Mouse (Mus musculus) testis, postnatal 14 days (tissue): ENCODE data around the gene Csnk1e.

Source experiments
- DNase-seq: peaks from one replicate; pipeline ENCODE4 v3.0.0; 2021; ENCODE audit warnings: low spot score

Gene Csnk1e

DNA sequence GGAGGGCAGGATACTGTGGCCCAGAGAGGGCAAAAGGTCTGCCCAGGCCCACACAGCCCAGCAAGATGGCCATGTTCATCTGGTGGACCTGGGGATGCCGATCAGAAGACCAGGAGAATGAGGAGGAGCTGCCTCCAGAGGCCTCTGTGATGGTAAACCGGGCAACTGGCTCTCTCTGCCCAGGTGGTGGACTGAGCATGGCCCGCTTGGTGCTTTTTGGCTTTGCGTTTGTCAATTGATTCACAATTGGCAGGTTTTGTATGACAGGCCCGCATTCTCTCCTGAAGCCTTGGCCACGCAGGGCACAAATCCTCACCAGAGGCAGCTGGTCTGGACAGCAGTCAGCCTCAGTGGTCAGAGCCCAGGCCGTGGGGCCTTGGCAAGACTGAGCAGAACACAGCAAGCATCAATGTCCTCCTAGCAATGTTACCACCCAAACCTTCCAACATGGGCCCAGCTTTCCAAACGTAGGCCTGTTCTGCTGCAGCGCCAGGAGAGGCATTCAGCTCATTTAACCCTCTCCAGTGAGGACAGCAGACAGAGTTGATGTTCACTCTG, 12.3 kb downstream of the Csnk1e start:
- no peak for DNase-seq

- no peak for DNase-seq
Measured at GRCm38 (mm10) chr15:79442257-79442611, 13.1 kb downstream of the Csnk1e start.

DNA sequence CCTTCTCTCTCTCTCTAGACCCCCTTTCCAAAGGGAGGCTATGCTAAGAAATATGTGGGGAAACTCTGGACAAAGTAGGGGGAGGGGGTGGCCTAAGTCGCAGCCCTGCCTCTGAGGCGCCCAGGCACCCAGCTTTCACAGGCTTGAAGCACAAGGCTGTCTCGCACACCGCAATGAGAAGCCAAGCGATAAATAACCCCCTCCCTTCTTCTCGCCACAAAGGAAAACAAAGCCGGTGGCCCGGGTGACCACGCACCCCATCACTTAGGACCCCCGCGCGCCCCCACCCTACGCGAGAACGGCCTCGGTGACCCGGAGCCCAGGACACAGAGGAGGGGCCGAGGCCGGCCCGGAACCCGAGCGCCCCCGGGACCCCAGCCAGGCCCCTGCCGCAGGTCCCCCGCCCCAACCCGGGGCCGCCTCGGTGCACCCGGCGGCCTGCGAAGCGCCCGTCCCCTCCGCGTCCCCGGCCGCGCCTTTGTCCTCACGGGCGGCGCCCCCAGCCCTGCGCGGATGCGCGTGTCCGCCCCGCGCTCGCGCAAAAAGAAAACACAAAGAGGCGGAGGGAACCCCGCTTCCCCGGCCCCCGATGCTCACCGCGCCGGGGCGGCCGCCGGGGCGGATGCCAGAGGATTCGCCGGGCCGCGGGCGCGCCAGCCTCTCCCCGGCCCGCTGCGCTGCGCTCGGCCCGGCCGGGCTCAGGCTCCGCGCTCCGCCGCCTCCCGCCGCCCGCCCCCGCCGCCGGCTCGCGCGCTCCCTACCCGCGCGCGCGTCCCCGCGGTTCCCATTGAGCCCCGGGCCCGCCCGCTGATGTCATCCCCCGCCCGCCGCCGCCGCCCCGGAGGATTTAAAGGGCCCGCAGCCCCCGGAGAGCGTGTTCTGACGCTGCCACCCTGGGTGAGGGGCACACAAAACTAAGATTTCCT, 13.8 kb downstream of the Csnk1e start:
- peak; percentile 56 for DNase-seq

- DNase-seq = no peak
Measured at GRCm38 (mm10) chr15:79440651-79441330, 14.6 kb downstream of the Csnk1e start.

- no peak for DNase-seq
Measured at GRCm38 (mm10) chr15:79440223-79440622, 15.1 kb downstream of the Csnk1e start.

DNA sequence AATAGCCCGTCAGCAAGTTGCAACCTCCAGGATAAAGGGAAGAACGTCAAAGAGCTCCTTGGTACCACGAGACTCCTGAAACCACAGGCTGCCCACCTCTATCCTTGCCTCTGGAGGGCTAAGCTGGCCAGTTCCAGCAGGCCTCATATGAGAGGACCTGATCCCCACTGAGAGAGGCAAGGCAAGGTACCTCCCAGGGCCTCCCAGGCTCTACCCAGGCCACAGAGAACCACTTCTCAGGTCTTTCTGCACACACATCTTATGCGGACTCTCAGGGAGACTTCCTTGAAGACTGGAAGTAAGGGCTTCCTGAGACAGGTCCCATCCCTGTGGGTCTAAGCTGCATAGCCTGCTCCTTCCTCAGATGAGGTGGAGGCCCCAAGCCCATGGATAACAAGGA, 16.0 kb downstream of the Csnk1e start:
- DNase-seq = no peak

- no peak for DNase-seq
Measured at GRCm38 (mm10) chr15:79438816-79439215, 16.6 kb downstream of the Csnk1e start.

DNA sequence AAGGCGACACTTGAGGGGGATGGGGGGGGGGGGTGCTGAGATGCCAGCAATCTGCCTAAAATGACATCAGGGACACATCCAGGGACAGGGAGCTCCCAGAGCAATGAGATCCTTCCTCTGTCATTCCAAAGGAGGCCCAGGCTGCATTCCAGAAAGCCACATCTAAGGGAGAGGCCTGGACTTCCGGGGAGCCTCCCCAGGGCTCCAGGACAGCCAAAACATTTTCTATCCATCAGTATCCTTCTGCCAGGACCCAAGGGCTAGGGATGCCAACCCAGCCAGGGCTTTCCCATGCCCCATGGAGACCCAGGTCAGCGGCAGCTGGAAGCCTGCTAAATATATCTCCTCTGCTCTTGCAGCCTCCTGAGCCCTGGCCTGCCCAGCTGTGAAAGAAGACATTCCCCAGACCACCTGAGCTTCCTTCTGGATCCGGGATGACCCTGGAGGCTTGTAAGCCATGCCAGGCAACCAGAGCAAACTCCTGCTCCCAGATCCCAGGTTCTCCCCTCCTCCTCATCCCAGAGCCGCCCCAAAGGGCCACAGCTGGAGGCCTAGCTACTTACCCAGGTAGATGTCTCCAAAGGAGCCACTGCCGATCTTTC, 17.1 kb downstream of the Csnk1e start:
- DNase-seq = no peak

DNA sequence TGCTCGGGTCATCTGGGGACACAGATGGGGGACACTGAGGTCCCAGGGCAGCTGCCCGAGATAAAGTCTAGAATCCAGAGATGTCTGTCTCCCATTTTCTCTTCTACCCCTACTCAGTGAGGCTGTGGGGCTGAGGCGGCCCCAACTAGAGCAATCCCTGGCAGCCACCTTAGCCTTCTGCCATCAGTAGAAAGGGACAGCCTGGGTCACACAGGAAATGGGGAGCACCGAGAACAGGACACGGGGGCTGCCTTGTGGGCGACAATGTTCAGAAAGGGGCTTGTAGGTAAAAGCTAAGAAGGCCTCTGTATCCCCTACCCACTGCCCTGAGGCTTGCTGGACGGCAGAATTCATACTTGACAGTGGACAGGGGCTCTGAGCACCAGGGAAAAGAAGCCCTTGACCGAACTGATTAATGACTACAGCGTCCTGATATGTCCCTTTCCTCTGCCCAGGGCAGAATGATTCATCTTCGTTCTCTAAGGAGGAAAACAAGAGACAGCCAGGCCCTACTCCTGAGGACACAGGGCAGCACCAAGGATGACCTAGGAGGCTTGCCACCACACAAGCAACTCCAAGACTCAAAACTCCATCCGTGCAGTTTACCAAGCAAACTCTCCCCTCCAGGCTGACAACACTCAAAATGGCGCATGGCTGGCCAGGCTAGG, 17.7 kb downstream of the Csnk1e start:
- DNase-seq = no peak

- no peak for DNase-seq
Measured at GRCm38 (mm10) chr15:79436481-79436921, 18.9 kb downstream of the Csnk1e start.

DNA sequence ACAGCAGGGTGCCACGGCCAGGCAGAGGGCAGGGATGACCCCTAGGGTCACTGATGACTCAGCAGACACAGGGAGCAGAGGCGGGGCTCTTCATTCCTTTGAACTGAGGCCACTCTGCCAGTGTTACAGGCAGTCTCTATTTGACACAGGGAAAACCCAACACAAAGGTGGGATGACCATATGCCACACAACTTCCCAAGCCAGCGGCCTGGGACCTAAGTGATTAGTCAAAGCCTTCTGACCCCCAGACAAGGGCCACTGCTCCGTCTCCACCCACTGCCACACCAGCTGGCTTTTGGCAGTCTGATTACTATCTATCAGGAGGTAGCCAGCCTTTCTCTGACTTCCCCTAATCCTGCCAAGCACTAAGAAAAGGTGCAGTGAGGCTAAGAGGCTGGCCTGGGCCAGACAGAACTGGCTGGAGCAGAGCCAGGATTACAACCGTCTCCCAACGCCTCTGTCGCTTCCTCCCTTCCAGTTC, 20.1 kb downstream of the Csnk1e start:
- no peak for DNase-seq

DNA sequence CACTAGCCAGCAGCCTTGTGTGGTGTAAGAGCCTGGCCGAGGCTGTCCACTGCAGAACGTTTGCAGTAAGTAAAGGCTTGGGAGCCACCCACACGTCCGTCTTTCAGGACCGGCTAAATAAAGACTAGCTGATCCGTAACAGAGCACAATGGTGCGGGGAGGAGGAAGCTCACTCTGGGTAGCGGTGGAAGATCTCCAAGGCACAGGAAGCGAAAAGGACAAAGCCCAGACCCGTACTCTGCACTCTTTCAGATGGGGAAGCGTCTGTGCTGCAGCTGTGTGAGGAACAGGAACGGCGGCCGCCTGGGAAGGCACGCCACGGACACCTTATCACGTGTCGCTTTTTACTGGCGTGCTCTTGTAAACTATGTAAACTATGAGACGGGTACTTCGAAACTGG, 22.5 kb downstream of the Csnk1e start:
- no peak for DNase-seq

DNA sequence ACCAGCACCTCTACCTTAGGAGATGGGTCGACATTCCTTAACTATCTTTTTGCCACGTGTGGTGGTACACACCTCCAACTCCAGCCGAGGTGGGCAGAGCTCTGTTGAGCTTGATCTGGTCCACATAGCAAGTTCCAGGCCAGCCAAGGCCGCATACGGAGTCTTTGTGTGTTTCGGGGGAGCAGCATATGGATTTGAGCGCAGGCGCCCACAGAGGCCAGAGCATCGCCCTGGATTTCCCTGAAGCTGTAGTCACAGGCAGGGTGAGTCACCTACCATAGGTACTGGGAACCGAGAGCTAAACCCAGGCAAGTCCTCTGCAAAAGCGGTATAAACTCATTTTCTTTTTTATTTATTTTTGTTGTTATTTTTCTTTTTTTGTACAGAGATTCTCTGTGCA, 23.0 kb downstream of the Csnk1e start:
- DNase-seq = no peak

- DNase-seq = no peak
Measured at GRCm38 (mm10) chr15:79431925-79432324, 23.4 kb downstream of the Csnk1e start.

GRCm38 (mm10) chr15:79430461-79431000, 24.8 kb downstream of the Csnk1e start:
- no peak for DNase-seq

DNA sequence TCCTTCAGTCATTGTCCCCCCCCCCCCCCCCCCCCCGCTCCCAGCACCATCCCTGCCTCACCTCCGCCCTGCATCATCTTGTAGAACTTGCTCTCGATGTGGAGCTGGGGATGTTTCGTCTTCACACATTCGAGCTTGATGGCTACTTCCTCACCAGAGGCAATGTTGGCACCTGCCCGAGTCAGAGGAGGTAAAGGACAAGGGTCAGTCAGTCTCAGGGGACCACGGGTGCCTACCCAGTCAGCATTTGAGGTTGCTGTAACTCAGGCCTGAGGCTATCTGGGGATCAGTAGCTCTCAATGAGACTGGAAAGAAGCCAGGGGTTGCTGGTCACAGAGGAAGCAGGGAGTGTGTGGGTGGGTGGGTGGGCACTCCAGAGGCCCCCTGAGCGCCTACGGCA, 25.4 kb downstream of the Csnk1e start:
- DNase-seq = no peak

DNA sequence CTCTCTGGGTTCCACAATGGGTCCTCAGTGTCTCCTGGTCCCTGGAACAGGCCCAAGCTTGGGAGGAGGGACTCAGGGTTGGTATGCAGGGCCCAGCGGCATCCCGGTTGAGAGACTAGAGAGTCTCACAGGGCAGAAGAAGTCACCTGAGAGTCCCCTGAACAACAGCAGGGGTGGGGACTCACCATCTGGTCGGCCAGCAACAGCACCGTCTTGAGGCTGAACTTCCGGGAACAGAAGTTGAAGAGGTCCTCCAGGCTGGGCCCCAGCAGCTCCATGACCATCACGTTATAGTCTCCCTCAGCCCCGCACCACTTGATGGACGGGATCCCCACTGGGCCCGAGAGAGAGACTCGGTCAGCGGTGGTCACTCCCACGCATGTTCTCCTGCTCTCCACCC, 25.8 kb downstream of the Csnk1e start:
- DNase-seq = no peak

DNA sequence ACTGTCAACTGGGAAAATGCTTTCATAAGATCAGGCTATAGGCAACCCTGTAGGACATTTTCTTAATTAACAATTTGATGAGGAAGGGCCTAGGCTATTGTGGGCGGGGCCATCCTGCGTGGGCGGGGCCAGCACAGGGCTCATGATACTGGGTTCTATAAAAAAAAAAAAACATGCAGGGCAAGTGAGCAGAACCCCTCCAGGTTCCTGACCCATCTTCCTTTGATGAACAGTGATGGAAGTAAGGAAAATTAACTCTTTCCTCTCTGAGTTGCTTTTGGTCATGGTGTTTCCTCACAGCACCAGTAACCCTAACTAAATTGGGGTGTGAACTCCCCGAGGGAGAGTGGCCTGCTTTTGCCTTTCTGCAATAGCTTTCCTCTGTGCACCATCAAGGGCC, 26.8 kb downstream of the Csnk1e start:
- DNase-seq = no peak

GRCm38 (mm10) chr15:79427516-79427915, 27.9 kb downstream of the Csnk1e start:
- no peak for DNase-seq

DNA sequence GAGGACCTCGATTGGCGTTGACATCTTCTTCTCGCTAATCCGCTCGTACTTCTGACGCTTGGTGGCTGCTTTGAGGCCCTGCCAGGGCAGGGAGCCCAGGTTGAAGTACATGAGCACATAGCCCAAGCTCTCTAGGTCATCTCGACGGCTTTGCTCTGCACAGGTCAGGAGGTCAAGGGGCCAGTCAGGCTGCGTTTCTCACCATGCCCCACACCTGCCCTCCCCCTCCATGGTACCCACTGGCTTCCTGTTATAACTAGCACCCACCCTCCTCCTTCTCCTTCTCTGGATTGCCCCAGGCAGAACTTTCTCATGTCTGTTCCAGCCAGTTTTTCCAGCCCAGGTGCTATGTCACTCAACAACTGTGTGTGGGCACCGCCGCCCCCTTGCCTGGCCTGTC, 29.9 kb downstream of the Csnk1e start:
- DNase-seq = no peak

GRCm38 (mm10) chr15:79424602-79425001, 30.8 kb downstream of the Csnk1e start:
- DNase-seq = no peak
